Mouse (Mus musculus) liver, embryonic 12.5 days (tissue): Measurements from ENCODE around the gene Mrto4. TPM values are rescaled to one million over a fixed set of nuclear protein-coding genes. Genes with fewer than 3 reads are reported as not detected.
A peak's percentile ranks its signal among the peaks of the same experiment; 100 is the strongest.
"Not testable (repeated sequence)": the region's sequence is repeated elsewhere in the genome, so short reads cannot be mapped to it uniquely, and the experiment has no call there.

Source experiments
- ATAC-seq: fragments of 200-750 bp; cut with Nextera tagmentation; 2 replicates; pipeline ENCODE4 v1.8.0; 2017; ENCODE audit warnings: moderate number of reproducible peaks, mild to moderate bottlenecking, moderate library complexity
- H3K27ac ChIP-seq: fragments of 300-500 bp; sonication (generic); 2 replicates; pipeline ENCODE4 v1.5.1; 2016; ENCODE audit warnings: mild to moderate bottlenecking
- H3K27me3 ChIP-seq: fragments of 300-500 bp; sonication (generic); replicated peaks from 2 replicates; pipeline ENCODE4 v1.6.1; 2016; ENCODE audit warnings: mild to moderate bottlenecking, moderate library complexity
- H3K36me3 ChIP-seq: fragments of 300-500 bp; sonication (generic); 2 replicates; pipeline ENCODE4 v1.6.1; 2016; ENCODE audit warnings: mild to moderate bottlenecking, moderate library complexity
- H3K4me1 ChIP-seq: fragments of 300-500 bp; sonication (generic); 2 replicates; pipeline ENCODE4 v1.6.1; 2016
- H3K4me2 ChIP-seq: fragments of 300-500 bp; sonication (generic); 2 replicates; pipeline ENCODE4 v1.6.1; 2016; ENCODE audit warnings: mild to moderate bottlenecking, moderate library complexity
- H3K4me3 ChIP-seq: fragments of 300-500 bp; sonication (generic); 2 replicates; pipeline ENCODE4 v1.5.1; 2016; ENCODE audit warnings: mild to moderate bottlenecking, moderate library complexity
- H3K9ac ChIP-seq: fragments of 300-500 bp; sonication (generic); 2 replicates; pipeline ENCODE4 v1.6.1; 2016; ENCODE audit warnings: mild to moderate bottlenecking, moderate library complexity
- H3K9me3 ChIP-seq: fragments of 300-500 bp; sonication (generic); replicated peaks from 2 replicates; pipeline ENCODE4 v1.6.1; 2016; ENCODE audit warnings: mild to moderate bottlenecking, moderate library complexity
- WGBS: fragments of 180-500 bp; shearing (Covaris S2); methylation state at CpG from one replicate; pipeline ENCODE4 v1.1.7; 2016; ENCODE audit not compliant: insufficient replicate concordance; 5-methylcytosine and 5-hydroxymethylcytosine counted together
- polyA plus RNA-seq: library from polyadenylated mRNA; unstranded; fragments of >200 nt; fragmentation: Nextera tagmentation; extraction: Ambion mirVana; gene quantifications from 2 replicates; pipeline ENCODE4 v1.2.1, GENCODE M21; 2016

The Mrto4 gene
- 166 and 184 TPM in 2 replicates for polyA plus RNA-seq

DNA sequence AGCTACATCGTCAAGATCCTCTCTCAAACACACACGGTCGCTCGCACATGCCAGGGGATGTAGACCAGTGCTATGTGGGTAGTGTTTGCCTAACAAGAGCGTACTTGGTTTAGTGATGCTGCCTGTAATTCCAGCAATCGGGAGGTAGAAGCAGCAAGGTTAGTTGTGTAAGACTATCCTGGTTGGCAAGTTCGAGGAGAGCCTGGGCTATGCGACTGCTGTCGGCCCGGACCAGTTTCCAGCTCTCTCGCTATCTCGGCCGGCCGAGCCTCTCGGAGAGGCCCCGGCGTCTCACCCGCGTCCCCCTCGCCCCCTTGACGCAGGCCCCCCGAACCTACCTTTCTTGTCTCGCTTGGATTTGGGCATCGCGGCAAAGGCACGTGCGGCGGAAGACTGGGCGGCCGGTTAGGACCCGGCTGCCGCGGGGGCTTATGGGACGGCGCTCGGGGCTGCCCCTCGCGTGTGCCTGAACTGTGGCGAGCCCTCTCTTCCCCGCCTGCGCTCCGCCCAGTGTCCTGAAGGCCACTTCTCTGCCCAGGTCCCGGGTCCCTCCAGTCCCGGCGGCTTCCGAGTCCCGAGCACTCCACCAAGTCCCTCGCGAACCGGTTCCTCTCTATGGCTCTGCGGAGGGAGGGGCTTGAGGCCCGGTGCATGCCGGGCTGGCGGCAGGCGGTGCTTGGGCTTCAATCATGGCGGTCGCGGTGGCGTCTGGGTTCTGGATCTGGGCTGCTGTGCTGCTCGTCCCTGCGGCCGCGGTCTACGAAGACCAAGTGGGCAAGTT lies at the start of gene Mrto4, which contains the start of the genes Emc1 and Ubr4:
Mrto4 (minus strand) TSS at position 646 of the 781 bp plus-strand sequence.
Emc1 (plus strand) TSS at position 657 of the 781 bp plus-strand sequence.
Ubr4 (plus strand) TSS at position 679 of the 781 bp plus-strand sequence.
- H3K9ac ChIP-seq = peak within 1 kb of the TSS; percentile 91
- peak within 1 kb of the TSS; percentile 95 for H3K27ac ChIP-seq
- H3K36me3 ChIP-seq = peaks cover 69% of the 10 kb centered on the region
- peak within 1 kb of the TSS; percentile 92 for H3K4me3 ChIP-seq
- no peaks in the 10 kb centered on the region for H3K9me3 ChIP-seq
- under 1% methylated on average over 64 of the region's 64 CpGs for WGBS
- peak; percentile 92 for ATAC-seq
- peak within 1 kb of the TSS; percentile 90 for H3K4me2 ChIP-seq
- peaks cover 46% of the 10 kb centered on the region for H3K4me1 ChIP-seq
- H3K27me3 ChIP-seq = no peaks in the 10 kb centered on the region

DNA sequence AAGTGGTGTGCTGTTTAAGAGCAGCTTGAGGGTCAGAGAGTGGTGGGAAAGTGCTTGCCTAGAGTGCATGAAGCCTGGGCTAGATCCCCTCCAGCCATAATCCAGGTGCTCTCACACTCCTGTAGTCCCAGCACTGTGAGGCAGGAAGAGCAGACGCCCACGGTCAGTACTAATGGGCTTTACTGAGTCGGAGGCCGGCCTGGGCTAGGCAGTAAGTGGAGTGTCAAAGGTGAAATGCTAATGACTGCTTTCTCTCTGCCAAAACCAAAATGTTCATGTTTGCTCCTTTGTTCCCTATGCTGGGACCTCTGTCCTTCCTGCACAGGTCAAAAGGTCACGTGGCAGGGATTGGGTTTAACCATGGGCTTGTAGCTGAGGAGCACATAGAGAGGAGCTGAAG lies 48.1 kb upstream of the Mrto4 start:
- Histone ChIP-seq H3K9me3 (no peaks in the 10 kb centered on the region), H3K4me3 (no peak overlapping the region), H3K9ac (no peak overlapping the region), H3K36me3 (peaks cover 100% of the 10 kb centered on the region), H3K4me1 (no peaks in the 10 kb centered on the region), H3K27me3 (no peaks in the 10 kb centered on the region), H3K4me2 (no peak overlapping the region), H3K27ac (no peak overlapping the region)
- ATAC-seq = 0 out of 2 replicates have a peak, but pooled peaks have one; percentile 49
- WGBS = 85% methylated on average over 5 of the region's 5 CpGs

DNA sequence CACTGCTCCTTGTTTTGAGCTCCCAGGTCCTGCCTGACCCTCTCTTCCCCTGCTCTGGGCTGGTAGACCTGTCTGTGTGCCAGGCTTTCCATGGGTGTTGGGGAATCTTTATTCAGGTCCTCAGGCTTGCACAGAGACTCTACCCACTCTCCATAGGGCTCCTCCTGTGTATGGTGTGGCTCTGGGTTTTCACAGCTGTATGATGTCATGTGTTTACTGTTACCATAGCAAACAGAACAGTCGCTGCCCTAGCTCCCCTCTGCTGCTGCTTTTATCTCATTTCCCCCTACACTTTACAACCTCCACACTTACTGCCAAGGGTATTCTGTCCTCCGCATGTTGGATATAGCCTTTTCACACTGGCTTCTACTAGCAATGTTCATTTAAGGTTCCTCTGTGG lies 43.1 kb upstream of the Mrto4 start:
- Histone ChIP-seq H3K4me2 (no peak overlapping the region), H3K9ac (no peak overlapping the region), H3K4me1 (peaks cover 4% of the 10 kb centered on the region; the same call in 1 of the 2 replicates), H3K9me3 (no peaks in the 10 kb centered on the region), H3K36me3 (peaks cover 98% of the 10 kb centered on the region), H3K4me3 (no peak overlapping the region), H3K27ac (no peak overlapping the region), H3K27me3 (no peaks in the 10 kb centered on the region)
- 51% methylated on average over 2 of the region's 2 CpGs for WGBS
- peak; percentile 55 for ATAC-seq

DNA sequence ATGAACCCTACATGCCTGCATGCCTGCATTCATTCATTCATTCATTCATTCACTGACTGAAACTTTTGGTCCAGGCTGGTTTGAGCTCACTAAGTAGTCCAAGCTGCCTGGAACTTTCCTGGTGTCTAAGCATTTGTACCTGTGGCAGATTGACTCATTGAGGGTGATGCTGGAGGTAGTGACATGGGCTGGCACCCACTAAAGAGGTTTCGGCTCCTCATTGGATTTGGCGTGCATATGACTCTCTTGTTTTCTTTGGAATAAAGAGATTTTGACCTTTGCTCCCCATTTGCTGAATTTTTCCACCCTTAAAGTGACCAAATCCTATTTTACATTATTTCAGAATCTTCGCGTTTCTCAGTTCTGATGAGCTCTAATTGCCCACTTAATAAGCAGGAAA lies 37.2 kb upstream of the Mrto4 start:
- Histone ChIP-seq H3K4me1 (peaks cover 45% of the 10 kb centered on the region), H3K27me3 (no peaks in the 10 kb centered on the region), H3K9ac (no peak overlapping the region), H3K36me3 (peaks cover 72% of the 10 kb centered on the region), H3K4me3 (no peak overlapping the region), H3K4me2 (no peak overlapping the region), H3K9me3 (no peaks in the 10 kb centered on the region), H3K27ac (no peak overlapping the region)
- WGBS = 83% methylated on average over 4 of the region's 4 CpGs
- no peak for ATAC-seq

DNA sequence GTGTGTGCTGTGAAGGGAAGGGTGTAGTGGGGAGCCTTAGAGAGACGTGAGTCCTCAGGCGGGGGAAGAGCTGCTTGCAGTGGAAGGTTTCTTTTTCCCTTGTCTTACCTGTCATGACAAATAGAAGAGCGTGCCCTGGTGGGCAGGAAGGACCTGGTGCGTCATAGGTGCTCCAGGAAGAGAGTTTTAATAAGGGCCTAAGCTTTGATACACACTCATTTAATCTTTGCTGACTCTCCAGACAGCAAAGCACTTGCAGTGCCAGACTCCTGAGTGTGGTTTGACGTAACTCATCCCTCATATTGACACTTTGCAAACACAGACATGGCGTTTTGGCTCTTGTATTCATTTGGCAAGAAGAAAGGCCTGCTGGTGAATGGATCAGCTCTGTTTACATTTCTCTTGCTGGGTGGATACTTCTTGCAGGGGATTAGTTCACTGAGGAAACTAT lies 34.5 kb upstream of the Mrto4 start:
- H3K4me3 ChIP-seq = no peak overlapping the region
- peak overlapping the region; percentile 66 for H3K27ac ChIP-seq
- peak overlapping the region; percentile 35 for H3K4me2 ChIP-seq
- no peak for ATAC-seq
- 71% methylated on average over 6 of the region's 6 CpGs for WGBS
- no peaks in the 10 kb centered on the region for H3K9me3 ChIP-seq
- peaks cover 69% of the 10 kb centered on the region for H3K4me1 ChIP-seq
- no peaks in the 10 kb centered on the region for H3K27me3 ChIP-seq
- H3K36me3 ChIP-seq = peaks cover 49% of the 10 kb centered on the region
- H3K9ac ChIP-seq = no peak overlapping the region

DNA sequence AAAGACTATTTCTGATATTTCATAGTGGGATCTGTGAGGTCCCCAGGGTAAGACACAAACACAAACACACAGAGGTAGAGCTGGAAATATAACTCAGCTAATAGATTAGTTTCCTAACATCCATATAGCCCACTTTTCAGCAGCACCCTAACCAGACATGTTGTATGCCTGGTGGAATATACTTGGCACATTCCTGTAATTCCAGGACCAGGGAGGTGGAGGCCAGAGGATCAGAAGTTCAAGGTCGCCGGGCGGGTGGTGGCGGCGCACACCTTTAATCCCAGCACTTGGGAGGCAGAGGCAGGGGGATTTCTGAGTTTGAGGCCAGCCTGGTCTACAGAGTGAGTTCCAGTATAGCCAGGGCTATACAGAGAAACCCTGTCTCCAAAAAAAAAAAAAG lies 33.5 kb upstream of the Mrto4 start:
- not testable (repeated sequence) for H3K9ac ChIP-seq, H3K4me3 ChIP-seq, H3K27me3 ChIP-seq, H3K4me2 ChIP-seq, ATAC-seq, H3K9me3 ChIP-seq
- Histone ChIP-seq H3K27ac (0 out of 2 replicates have a peak overlapping the region, but pooled peaks have one; percentile 66), H3K4me1 (peaks cover 74% of the 10 kb centered on the region), H3K36me3 (peaks cover 38% of the 10 kb centered on the region)
- 88% methylated on average over 5 of the region's 5 CpGs for WGBS

DNA sequence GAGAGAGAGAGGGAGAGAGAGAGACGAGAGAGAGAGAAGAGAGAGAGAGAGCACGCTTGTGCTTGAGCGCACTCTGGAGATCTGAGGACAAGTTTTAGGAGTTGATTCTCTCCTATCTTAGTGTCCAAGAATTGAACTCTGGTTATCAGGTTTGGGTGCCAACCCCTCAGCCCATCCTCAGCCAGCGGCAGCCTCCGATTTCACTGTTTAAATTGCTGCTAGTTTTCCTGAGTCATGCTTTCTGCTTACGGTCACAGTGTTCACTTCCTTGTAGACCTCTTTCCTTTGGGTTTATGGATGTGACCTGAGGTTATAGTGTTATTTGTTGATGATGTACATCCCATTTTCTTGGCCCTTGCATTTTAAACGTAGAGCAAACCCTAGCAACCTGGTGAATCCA lies 29.9 kb upstream of the Mrto4 start:
- Histone ChIP-seq H3K4me3 (peak overlapping the region; percentile 88), H3K4me2 (peak overlapping the region; percentile 90), H3K4me1 (peaks cover 67% of the 10 kb centered on the region), H3K9me3 (no peaks in the 10 kb centered on the region), H3K36me3 (peaks cover 27% of the 10 kb centered on the region), H3K9ac (peak overlapping the region; percentile 88), H3K27ac (peak overlapping the region; percentile 85), H3K27me3 (no peaks in the 10 kb centered on the region)
- ATAC-seq = peak; percentile 28
- 31% methylated on average over 7 of the region's 7 CpGs for WGBS

DNA sequence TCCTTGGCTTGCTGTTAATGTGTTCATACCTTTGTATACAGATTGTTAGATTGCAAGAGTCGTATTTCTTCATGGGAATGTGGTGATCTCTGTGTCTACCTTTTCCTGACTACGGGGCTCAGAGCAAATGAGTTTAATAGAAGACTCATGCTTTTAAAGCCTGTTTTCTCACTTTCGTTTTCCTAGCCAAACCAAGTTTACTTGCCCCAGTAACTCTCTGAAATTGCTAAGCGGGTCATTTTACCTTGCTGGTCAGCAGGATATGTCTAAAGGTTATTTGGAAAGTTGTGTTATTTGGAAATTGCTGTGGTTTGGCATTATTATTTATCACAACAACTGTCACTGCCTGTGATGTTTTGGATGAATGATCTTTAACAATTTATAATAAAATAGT lies 29.1 kb upstream of the Mrto4 start:
- H3K4me2 ChIP-seq = peak overlapping the region; percentile 90
- H3K4me1 ChIP-seq = peaks cover 59% of the 10 kb centered on the region
- no peak for ATAC-seq
- H3K9me3 ChIP-seq = no peaks in the 10 kb centered on the region
- no peaks in the 10 kb centered on the region for H3K27me3 ChIP-seq
- H3K36me3 ChIP-seq = peaks cover 35% of the 10 kb centered on the region
- peak overlapping the region; percentile 88 for H3K4me3 ChIP-seq
- WGBS = 23% methylated on average over 4 of the region's 4 CpGs
- H3K9ac ChIP-seq = peak overlapping the region; percentile 88
- H3K27ac ChIP-seq = peak overlapping the region; percentile 96

DNA sequence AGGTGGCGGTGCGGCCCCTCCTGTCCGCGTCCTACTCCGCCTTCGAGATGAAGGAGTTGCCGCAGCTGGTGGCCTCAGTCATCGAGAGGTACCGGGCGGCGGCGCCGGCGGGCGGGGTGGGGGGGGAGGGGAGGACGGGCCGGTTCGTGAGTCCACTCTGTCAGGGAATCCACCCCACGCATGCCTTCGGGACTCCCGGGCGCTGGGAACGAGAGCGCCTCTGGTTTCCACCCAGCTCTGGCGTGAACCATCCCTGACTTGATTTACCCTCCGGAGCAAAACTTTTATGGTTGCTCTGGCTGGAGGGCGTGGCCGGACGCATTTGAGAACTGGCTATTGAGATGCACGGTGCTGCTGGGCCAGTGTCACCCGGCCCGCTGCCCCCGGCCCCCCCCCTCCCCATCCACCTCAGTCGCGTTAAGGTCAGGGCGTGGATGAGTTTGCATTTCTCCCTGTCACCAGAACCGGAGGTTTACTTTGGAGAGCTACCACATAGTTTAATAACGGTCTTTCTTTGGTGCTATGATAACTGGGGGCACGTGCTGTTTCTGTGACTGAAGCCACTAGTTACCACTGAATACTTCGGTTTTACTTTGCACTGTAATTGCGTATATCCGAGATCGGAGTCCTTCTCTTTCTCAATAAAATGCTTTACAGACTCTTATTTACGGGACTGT lies 28.5 kb upstream of the Mrto4 start:
- Histone ChIP-seq H3K4me3 (peak overlapping the region; percentile 88), H3K27me3 (no peaks in the 10 kb centered on the region), H3K9ac (peak overlapping the region; percentile 88), H3K27ac (peak overlapping the region; percentile 96), H3K36me3 (peaks cover 40% of the 10 kb centered on the region), H3K4me2 (peak overlapping the region; percentile 90), H3K9me3 (no peaks in the 10 kb centered on the region), H3K4me1 (peaks cover 54% of the 10 kb centered on the region)
- ATAC-seq = peak; percentile 58
- 1% methylated on average over 44 of the region's 44 CpGs for WGBS

DNA sequence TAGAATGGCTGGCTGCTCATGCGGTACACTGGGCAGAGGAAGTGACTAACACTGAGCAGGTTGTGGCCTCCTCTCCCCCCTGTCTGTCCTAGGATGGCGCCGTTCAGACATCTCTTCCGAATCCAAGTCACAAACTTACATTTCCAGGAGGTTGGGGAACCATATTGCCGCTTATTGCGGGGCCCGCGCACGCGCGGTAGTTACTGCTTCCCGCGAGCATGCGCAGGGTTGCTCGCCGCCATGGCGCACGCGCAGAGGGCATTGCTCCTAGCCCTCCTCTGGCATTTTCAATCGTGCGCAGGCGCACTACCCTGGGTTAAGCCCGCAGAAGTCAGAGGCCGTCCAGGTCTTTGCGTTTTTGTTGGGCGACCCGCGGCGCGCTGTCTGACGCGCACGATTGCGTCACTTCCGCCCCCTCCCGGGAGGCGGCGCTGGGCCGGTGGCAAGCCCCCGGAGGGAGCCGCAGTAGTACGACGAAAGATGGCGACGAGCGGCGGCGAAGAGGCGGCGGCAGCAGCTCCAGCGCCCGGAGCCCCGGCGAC lies 27.9 kb upstream of the Mrto4 start:
- Histone ChIP-seq H3K4me3 (peak overlapping the region; percentile 88), H3K4me1 (peaks cover 48% of the 10 kb centered on the region), H3K9me3 (no peaks in the 10 kb centered on the region), H3K36me3 (peaks cover 40% of the 10 kb centered on the region), H3K9ac (peak overlapping the region; percentile 88), H3K4me2 (peak overlapping the region; percentile 90), H3K27ac (peak overlapping the region; percentile 96), H3K27me3 (no peaks in the 10 kb centered on the region)
- WGBS = 2% methylated on average over 54 of the region's 54 CpGs
- ATAC-seq = peak; percentile 93

DNA sequence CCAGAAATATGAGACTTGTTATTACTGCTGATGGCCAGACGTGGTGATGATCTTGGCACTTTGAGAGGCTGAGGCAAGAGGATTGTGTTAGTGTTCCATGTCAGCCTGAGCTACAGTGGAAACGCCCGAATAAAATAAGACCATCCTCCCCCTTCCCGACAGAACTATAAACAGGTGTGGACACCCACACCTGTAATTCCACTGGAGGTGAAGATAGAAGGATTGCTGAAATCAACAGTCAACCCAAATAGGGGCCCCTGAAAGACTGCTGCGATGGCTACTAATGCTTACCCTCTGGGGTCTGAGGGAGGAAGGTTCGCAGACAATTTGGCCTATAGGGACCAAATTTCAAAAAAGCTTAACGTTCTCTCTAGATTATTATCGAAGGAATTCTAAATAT lies 27.3 kb upstream of the Mrto4 start:
- Histone ChIP-seq H3K4me1 (peaks cover 43% of the 10 kb centered on the region), H3K27ac (peak overlapping the region; percentile 96), H3K9ac (peak overlapping the region; percentile 88), H3K4me3 (peak overlapping the region; percentile 88), H3K36me3 (peaks cover 44% of the 10 kb centered on the region), H3K4me2 (peak overlapping the region; percentile 90), H3K9me3 (no peaks in the 10 kb centered on the region), H3K27me3 (no peaks in the 10 kb centered on the region)
- ATAC-seq = no peak
- 5% methylated on average over 8 of the region's 8 CpGs for WGBS

DNA sequence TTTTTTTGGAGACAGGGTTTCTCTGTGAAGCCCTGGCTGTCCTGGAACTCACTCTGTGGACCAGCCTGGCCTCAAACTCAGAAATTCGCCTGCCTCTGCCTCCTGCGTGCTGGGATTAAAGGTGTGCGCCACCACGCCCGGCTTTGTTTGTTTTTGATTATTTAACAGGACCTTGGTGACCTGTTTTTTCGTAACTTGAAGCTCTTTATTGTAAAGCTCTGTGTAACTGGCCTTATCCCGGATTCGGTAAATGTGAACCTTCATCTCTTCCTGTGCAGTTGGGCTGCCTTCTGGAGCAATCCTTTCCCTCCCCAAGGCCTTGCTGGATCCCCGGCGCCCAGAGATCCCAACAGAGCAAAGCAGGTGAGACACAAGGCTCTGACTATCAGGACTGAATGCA lies 21.2 kb upstream of the Mrto4 start:
- Histone ChIP-seq H3K9me3 (no peaks in the 10 kb centered on the region), H3K4me2 (no peak overlapping the region), H3K27me3 (no peaks in the 10 kb centered on the region), H3K4me1 (no peaks in the 10 kb centered on the region; the same call in 1 of the 2 replicates), H3K36me3 (peaks cover 99% of the 10 kb centered on the region), H3K27ac (no peak overlapping the region), H3K4me3 (no peak overlapping the region), H3K9ac (no peak overlapping the region)
- no peak for ATAC-seq
- WGBS = 87% methylated on average over 10 of the region's 10 CpGs
